Mouse (Mus musculus) bone marrow macrophage, adult 2 months (primary cell): ENCODE data around the gene Grm4.

ENCODE experiments used
- CTCF ChIP-seq: IDR thresholded peaks from 2 replicates; pipeline ENCODE4 v1.5.1; 2012; ENCODE audit warnings: low read depth, mild to moderate bottlenecking, low read length, moderate library complexity
- POLR2A ChIP-seq: IDR thresholded peaks from 2 replicates; pipeline ENCODE4 v1.6.1; 2012; ENCODE audit warnings: mild to moderate bottlenecking, low read depth, low read length, borderline replicate concordance

- no peak for TF ChIP-seq CTCF
- TF ChIP-seq POLR2A, result no peak
These were observed 127.8 kb downstream of the Grm4 start for GRCm38 (mm10) chr17:27393432-27393831.
